Mouse (Mus musculus) cerebellum, adult 2 months (tissue): ENCODE results near the gene Id1.

Source experiments
- CTCF ChIP-seq: fragments of 200-500 bp; IDR thresholded peaks from 2 replicates; pipeline ENCODE4 v1.5.1; 2011; ENCODE audit warnings: low read depth, mild to moderate bottlenecking, control low read depth, low read length, moderate library complexity, borderline replicate concordance; ENCODE audit not compliant: insufficient read depth
- POLR2A ChIP-seq: fragments of 200-500 bp; IDR thresholded peaks from 2 replicates; pipeline ENCODE4 v1.6.1; 2011; ENCODE audit warnings: low read length, control low read depth, borderline replicate concordance; ENCODE audit not compliant: insufficient read depth

GRCm38 (mm10) chr2:152733201-152733600, 2.9 kb upstream of the Id1 start:
- TF ChIP-seq POLR2A: no peak
- TF ChIP-seq CTCF: no peak
